17 mouse cellular contexts compared by ENCODE assay signal in the genomic region with DNA sequence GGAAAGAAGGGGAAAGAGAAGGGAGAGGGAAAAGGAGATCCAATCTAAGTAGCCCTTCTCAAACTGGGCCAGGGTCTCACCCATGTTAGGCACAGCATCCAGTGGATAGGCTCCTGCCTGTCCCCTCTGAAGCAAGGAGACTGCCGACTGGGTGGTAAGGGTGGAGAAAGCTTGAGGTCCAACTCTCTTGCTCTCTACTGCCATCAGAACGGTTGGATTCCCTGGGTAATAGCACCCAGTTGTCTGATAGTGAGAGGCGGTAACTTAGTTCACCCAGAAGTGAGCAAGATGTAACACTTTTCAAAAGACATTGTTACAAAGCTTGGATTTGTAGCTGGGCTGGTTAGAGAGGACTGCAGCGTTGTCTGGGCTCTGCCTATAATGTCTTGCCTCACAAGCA. TPM values are rescaled to one million over a fixed set of nuclear protein-coding genes. Genes with fewer than 3 reads are reported as not detected.
DNase-seq lines count a peak whose midpoint lies in the region; ATAC-seq and TF ChIP-seq lines count a peak whose summit lies in the region.
"Had no signal": no experiment of that assay in that cellular context is flagged by ENCODE, and none has a peak within 500 bp of the region (broad histone marks: within the 10 kb centered on the region; RNA-seq: fewer than 3 reads in every experiment).

No protein-coding gene starts in this region.

- H3K9me3 ChIP-seq in kidney, postnatal 0 days (replicated peaks; ENCODE audit: low read length): no peaks in the 10 kb centered on the region
- H3K9me3 ChIP-seq: forebrain, embryonic 12.5 days; heart, embryonic 15.5 days; limb, embryonic 12.5 days; midbrain, embryonic 12.5 days had no signal

- H3K27me3 ChIP-seq in kidney, postnatal 0 days (ENCODE audit: insufficient read depth, low read length): no peaks in the 10 kb centered on the region
- H3K27me3 ChIP-seq: forebrain, embryonic 12.5 days; heart, embryonic 15.5 days; midbrain, embryonic 12.5 days had no signal

- no peak overlapping the region for H3K4me2 ChIP-seq in kidney, postnatal 0 days (ENCODE audit: low read length)
- H3K4me2 ChIP-seq: forebrain, embryonic 12.5 days; heart, embryonic 15.5 days; limb, embryonic 12.5 days; midbrain, embryonic 12.5 days had no signal

- TF ChIP-seq CTCF in kidney, postnatal 0 days (IDR thresholded peaks at IDR 0.05; ENCODE audit: low read depth): peak; percentile 19; the same call in 1 of the 2 replicates

- WGBS in kidney, postnatal 0 days: 61% methylated on average over 4 of the region's 4 CpGs

- no peak for ATAC-seq in kidney, postnatal 0 days (replicated peaks; ENCODE audit: low FRiP score, low read depth)
- ATAC-seq in CD4-positive, CD25-positive, alpha-beta regulatory T cell, adult 4 months: no peak

- no peak overlapping the region for H3K9ac ChIP-seq in kidney, postnatal 0 days (ENCODE audit: low read depth, low read length)
- H3K9ac ChIP-seq: forebrain, embryonic 12.5 days; heart, embryonic 15.5 days; limb, embryonic 12.5 days; liver, embryonic 14.5 days; midbrain, embryonic 12.5 days had no signal

- no peak overlapping the region for H3K4me3 ChIP-seq in kidney, postnatal 0 days (replicated peaks; ENCODE audit: low read depth, low read length)
- H3K4me3 ChIP-seq: forebrain, embryonic 12.5 days; heart, embryonic 15.5 days; limb, embryonic 12.5 days; midbrain, embryonic 12.5 days had no signal

- 0 out of 2 replicates have a peak, but pooled peaks cover 3% of the 10 kb centered on the region for H3K4me1 ChIP-seq in kidney, postnatal 0 days (replicated peaks; ENCODE audit: insufficient read depth, low read length)
- H3K4me1 ChIP-seq: heart, embryonic 15.5 days had no signal

- DNase-seq in kidney, postnatal 0 days (ENCODE audit: low spot score): no peak
- DNase-seq in kidney, adult 18-20 months: no peak
- DNase-seq in thymus, postnatal 0 days (ENCODE audit: low spot score): peak; percentile 27
- no peak for DNase-seq in thymus, postnatal 14 days
- DNase-seq in R1 (ENCODE audit: low read depth, low spot score): peak; percentile 25
- peak; percentile 26 for DNase-seq in testis, postnatal 14 days (ENCODE audit: low spot score)
- DNase-seq: adrenal gland, postnatal 36 days; cerebellum, postnatal 10 days; lung, postnatal 14 days; right cerebral cortex, postnatal 14 days; thymus, adult 18-20 months had no signal

- no peak overlapping the region for H3K27ac ChIP-seq in kidney, postnatal 0 days
- H3K27ac ChIP-seq: forebrain, embryonic 12.5 days; heart, embryonic 15.5 days; limb, embryonic 12.5 days; liver, embryonic 14.5 days; midbrain, embryonic 12.5 days had no signal

- no peaks in the 10 kb centered on the region for H3K36me3 ChIP-seq in kidney, postnatal 0 days (ENCODE audit: insufficient read depth, low read length)
- H3K36me3 ChIP-seq: forebrain, embryonic 12.5 days; heart, embryonic 15.5 days; limb, embryonic 12.5 days; midbrain, embryonic 12.5 days had no signal

RNA-seq across cellular contexts. Expression of a gene that starts 8.2 kb away (rescaled TPM):
- polyA plus RNA-seq in kidney, postnatal 0 days (2015; fragmentation: Nextera tagmentation; extraction: Ambion mirVana): 56.4 and 58.0 TPM in 2 replicates
- polyA plus RNA-seq in thymus, postnatal 0 days (2015; fragmentation: Nextera tagmentation; extraction: Ambion mirVana): 36.9 and 44.3 TPM in 2 replicates
- polyA plus RNA-seq in CD4-positive, CD25-positive, alpha-beta regulatory T cell, adult 4 months (2017; shearing (Covaris generic)): 10 to 100 TPM; 16.6 to 22.2 TPM

RNA-seq across cellular contexts. Expression of a gene that starts 51.5 kb away (rescaled TPM):
- 300 and 305 TPM in 2 replicates for polyA plus RNA-seq in kidney, postnatal 0 days (2015; fragmentation: Nextera tagmentation; extraction: Ambion mirVana)
- polyA plus RNA-seq in thymus, postnatal 0 days (2015; fragmentation: Nextera tagmentation; extraction: Ambion mirVana): 143 and 149 TPM in 2 replicates
- polyA plus RNA-seq in CD4-positive, CD25-positive, alpha-beta regulatory T cell, adult 4 months (2017; shearing (Covaris generic)): 10 to 100 TPM; 30.9 to 33.7 TPM

RNA-seq across cellular contexts. Expression of a gene that starts 54.3 kb away (rescaled TPM):
- polyA plus RNA-seq in kidney, postnatal 0 days (2015; fragmentation: Nextera tagmentation; extraction: Ambion mirVana): 16.1 and 17.5 TPM in 2 replicates
- 9.9 and 10.7 TPM in 2 replicates for polyA plus RNA-seq in thymus, postnatal 0 days (2015; fragmentation: Nextera tagmentation; extraction: Ambion mirVana)
- polyA plus RNA-seq in CD4-positive, CD25-positive, alpha-beta regulatory T cell, adult 4 months (2017; shearing (Covaris generic)): 1 to 10 TPM; 2.9 to 4.1 TPM

RNA-seq across cellular contexts. Expression of a gene that starts 55.2 kb away (rescaled TPM):
- 75.2 and 77.9 TPM in 2 replicates for polyA plus RNA-seq in kidney, postnatal 0 days (2015; fragmentation: Nextera tagmentation; extraction: Ambion mirVana)
- 110 and 116 TPM in 2 replicates for polyA plus RNA-seq in thymus, postnatal 0 days (2015; fragmentation: Nextera tagmentation; extraction: Ambion mirVana)
- polyA plus RNA-seq in CD4-positive, CD25-positive, alpha-beta regulatory T cell, adult 4 months (2017; shearing (Covaris generic)): 10 to 100 TPM; 75.2 to 89.6 TPM

Comparison
In these comparisons a context has a peak if more than half of its experiments do, and no peak if none do; other contexts are left out.
1. DNase-seq: peak in thymus, postnatal 0 days (single experiment), R1 (single experiment) and testis, postnatal 14 days (single experiment); none in kidney, postnatal 0 days (single experiment), kidney, adult 18-20 months (single experiment) and thymus, postnatal 14 days (single experiment).